Mouse (Mus musculus): ENCODE data around the gene Ap2a2.

DNA sequence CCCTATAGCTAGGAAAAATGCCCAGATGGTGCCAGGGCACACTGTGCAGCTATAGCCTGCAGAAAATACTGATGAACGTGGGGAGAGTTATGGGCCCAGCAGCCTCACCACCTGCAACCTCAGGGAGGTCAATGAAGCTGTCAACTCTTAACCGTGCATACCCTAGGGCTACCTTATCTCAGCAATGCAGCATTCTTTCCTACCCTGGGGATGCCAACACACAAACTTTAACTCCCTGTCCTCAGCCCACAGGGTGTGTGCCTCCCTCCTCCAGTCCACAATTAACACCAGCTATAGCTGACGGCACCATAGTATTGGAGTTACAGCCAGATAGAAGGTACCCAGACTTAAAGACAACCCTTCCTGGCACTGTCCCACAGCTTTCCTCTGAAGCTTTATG, 43.0 kb upstream of the Ap2a2 start:
- TF ChIP-seq ETS1 (IDR thresholded peaks at IDR 0.05; ENCODE audit: low read depth, low read length) (no peak), EP300 (IDR thresholded peaks at IDR 0.05; ENCODE audit: low read depth in 1 of 2, low read length in 2 of 2) (no peak), TAL1 (IDR thresholded peaks at IDR 0.05; ENCODE audit: low read length) (no peak), MAX (IDR thresholded peaks at IDR 0.05; ENCODE audit: low read length) (no peak), RCOR1 (IDR thresholded peaks at IDR 0.05; ENCODE audit: low read depth, low read length) (no peak), ZNF384 (IDR thresholded peaks at IDR 0.05; ENCODE audit: low read depth, low read length) (no peak), CTCF (IDR thresholded peaks at IDR 0.05 in 2 of 3, conservative IDR thresholded peaks at IDR 0.05 in 1 of 3; ENCODE audit: control insufficient read depth in 1 of 3, insufficient read depth in 1 of 3, low read depth in 2 of 3, low read length in 3 of 3, poor library complexity in 1 of 3, severe bottlenecking in 1 of 3) (no peak)
